Mouse (Mus musculus): ENCODE data around the gene Col5a1. TPM values are rescaled to one million over a fixed set of nuclear protein-coding genes. Genes with fewer than 3 reads are reported as not detected.

The Col5a1 gene
- polyA plus RNA-seq, 1 experiment, result 172 TPM

DNA sequence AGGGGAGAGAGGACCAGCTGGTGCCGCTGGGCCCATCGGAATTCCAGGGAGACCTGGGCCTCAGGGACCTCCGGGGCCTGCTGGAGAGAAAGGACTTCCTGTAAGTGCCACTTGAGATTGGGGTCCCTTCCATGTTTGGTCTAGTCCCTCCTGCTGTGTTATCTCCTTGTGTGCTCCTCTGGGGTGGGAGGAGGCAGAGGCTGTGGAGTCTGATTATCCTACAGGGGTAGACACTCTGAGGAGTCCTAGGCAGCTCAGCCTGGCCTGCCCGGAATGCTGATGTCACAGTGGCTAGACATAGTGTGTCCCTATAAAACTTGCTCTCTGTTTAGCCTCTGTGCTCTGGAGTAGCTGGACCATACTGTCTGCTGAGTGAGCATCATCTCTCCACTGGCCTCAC, 119.0 kb downstream of the Col5a1 start:
- peaks cover 88% of the 10 kb centered on the region for H3K36me3 ChIP-seq (ENCODE audit: control insufficient read depth, insufficient read depth)

DNA sequence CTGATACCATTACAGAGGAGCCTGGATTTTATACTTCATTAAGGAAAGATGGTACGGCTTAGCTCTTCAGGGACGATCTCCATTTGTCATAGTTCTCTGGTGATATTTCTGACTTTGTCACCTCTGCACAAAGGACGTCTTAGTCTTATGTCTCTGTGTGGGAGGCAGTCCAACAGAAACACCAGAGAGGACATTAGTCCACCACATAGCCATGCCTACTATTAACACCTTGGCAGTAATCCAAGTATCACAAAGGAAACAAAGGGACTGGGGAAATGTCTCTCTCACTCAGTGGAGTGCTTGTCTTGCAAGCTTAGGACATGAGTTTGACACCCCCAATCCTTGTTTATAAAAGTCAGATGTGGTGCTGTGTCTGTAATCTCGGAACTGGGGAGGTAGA, 122.0 kb downstream of the Col5a1 start:
- peaks cover 89% of the 10 kb centered on the region for H3K36me3 ChIP-seq (ENCODE audit: control insufficient read depth, insufficient read depth)
- no peaks in the 10 kb centered on the region for H3K79me2 ChIP-seq (ENCODE audit: control insufficient read depth, insufficient read depth)
- no peak overlapping the region for H3K4me3 ChIP-seq
- H3ac ChIP-seq (ENCODE audit: control insufficient read depth, insufficient read length), result no peak overlapping the region
- TF ChIP-seq USF1 (IDR thresholded peaks at IDR 0.05; ENCODE audit: low read depth), result no peak
- TF ChIP-seq TCF12 (IDR thresholded peaks at IDR 0.05; ENCODE audit: insufficient read depth, poor library complexity, severe bottlenecking), result no peak
- no peak for TF ChIP-seq MYOG (IDR thresholded peaks at IDR 0.05; ENCODE audit: control insufficient read depth in 1 of 3, insufficient read depth in 1 of 3, insufficient read length in 2 of 3, low read depth in 2 of 3)
- TF ChIP-seq REST (IDR thresholded peaks at IDR 0.05; ENCODE audit: insufficient read depth, insufficient read length), result no peak
- TF ChIP-seq CEBPB (IDR thresholded peaks at IDR 0.05; ENCODE audit: insufficient read depth, poor library complexity, severe bottlenecking), result no peak
- TF ChIP-seq TCF3 (IDR thresholded peaks at IDR 0.05; ENCODE audit: insufficient read length, low read depth), result no peak
- TF ChIP-seq MYOD1 (IDR thresholded peaks at IDR 0.05; ENCODE audit: control insufficient read depth in 1 of 3, insufficient read length in 2 of 3, low read depth in 2 of 3), result no peak
- TF ChIP-seq E2F4 (IDR thresholded peaks at IDR 0.05; ENCODE audit: insufficient read depth), result no peak
- TF ChIP-seq MAX (IDR thresholded peaks at IDR 0.05; ENCODE audit: low read depth), result no peak
- no peak for TF ChIP-seq SRF (IDR thresholded peaks at IDR 0.05; ENCODE audit: control insufficient read depth, insufficient read length, low read depth)
- no peak for TF ChIP-seq POLR2AphosphoS2 (IDR thresholded peaks at IDR 0.05; ENCODE audit: insufficient read length, low read depth)
- no peak for TF ChIP-seq POLR2A (IDR thresholded peaks at IDR 0.05; ENCODE audit: insufficient read length, low read depth)
- no peaks in the 10 kb centered on the region for H3K27me3 ChIP-seq (ENCODE audit: control insufficient read depth, insufficient read depth, insufficient read length)
- no peak overlapping the region for H3K4me2 ChIP-seq (ENCODE audit: low read depth)

More for the DNA sequence above, 119.0 kb downstream of the Col5a1 start:
- Histone ChIP-seq H3K27me3 (ENCODE audit: control insufficient read depth, insufficient read depth, insufficient read length) (no peaks in the 10 kb centered on the region), H3K4me2 (ENCODE audit: low read depth) (no peak overlapping the region), H3K4me3 (no peak overlapping the region), H3ac (ENCODE audit: control insufficient read depth, insufficient read length) (no peak overlapping the region), H3K79me2 (ENCODE audit: control insufficient read depth, insufficient read depth) (no peaks in the 10 kb centered on the region)
- TF ChIP-seq POLR2A (IDR thresholded peaks at IDR 0.05; ENCODE audit: insufficient read length, low read depth) (peak; percentile 13), MYOG (IDR thresholded peaks at IDR 0.05; ENCODE audit: control insufficient read depth in 1 of 3, insufficient read depth in 1 of 3, insufficient read length in 2 of 3, low read depth in 2 of 3) (no peak)

DNA sequence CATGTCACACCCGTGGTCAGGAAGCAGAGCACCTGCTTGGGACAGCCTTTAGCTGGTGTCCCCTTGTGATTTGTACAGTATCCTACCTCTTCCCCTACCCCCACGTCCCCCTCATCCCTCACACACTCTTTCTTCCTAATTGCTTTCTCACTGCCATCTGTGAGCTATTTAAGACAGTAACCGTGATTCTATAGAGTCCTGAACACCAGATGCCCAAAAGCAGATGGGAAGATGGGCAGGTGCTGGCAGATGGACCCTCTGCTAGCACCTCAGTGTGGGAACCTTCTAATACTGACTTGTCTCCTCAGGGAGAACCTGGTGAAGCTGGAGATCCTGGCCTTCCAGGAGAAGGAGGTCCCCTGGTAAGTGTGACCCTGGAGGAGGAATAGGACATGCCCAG, 126.1 kb downstream of the Col5a1 start:
- Histone ChIP-seq H3K27me3 (ENCODE audit: control insufficient read depth, insufficient read depth, insufficient read length) (no peaks in the 10 kb centered on the region), H3K4me3 (no peak overlapping the region), H3ac (ENCODE audit: control insufficient read depth, insufficient read length) (no peak overlapping the region), H3K79me2 (ENCODE audit: control insufficient read depth, insufficient read depth) (no peaks in the 10 kb centered on the region), H3K36me3 (ENCODE audit: control insufficient read depth, insufficient read depth) (peaks cover 81% of the 10 kb centered on the region), H3K4me2 (ENCODE audit: low read depth) (no peak overlapping the region)
- no peak for TF ChIP-seq MYOD1 (IDR thresholded peaks at IDR 0.05; ENCODE audit: control insufficient read depth in 1 of 3, insufficient read length in 2 of 3, low read depth in 2 of 3)
- no peak for TF ChIP-seq MYOG (IDR thresholded peaks at IDR 0.05; ENCODE audit: control insufficient read depth in 1 of 3, insufficient read depth in 1 of 3, insufficient read length in 2 of 3, low read depth in 2 of 3)
- TF ChIP-seq CEBPB (IDR thresholded peaks at IDR 0.05; ENCODE audit: insufficient read depth, poor library complexity, severe bottlenecking), result no peak
- TF ChIP-seq E2F4 (IDR thresholded peaks at IDR 0.05; ENCODE audit: insufficient read depth), result no peak
- no peak for TF ChIP-seq POLR2A (IDR thresholded peaks at IDR 0.05; ENCODE audit: insufficient read length, low read depth)
- TF ChIP-seq SRF (IDR thresholded peaks at IDR 0.05; ENCODE audit: control insufficient read depth, insufficient read length, low read depth), result no peak
- no peak for TF ChIP-seq USF1 (IDR thresholded peaks at IDR 0.05; ENCODE audit: low read depth)
- TF ChIP-seq MAX (IDR thresholded peaks at IDR 0.05; ENCODE audit: low read depth), result no peak
- TF ChIP-seq TCF3 (IDR thresholded peaks at IDR 0.05; ENCODE audit: insufficient read length, low read depth), result no peak
- no peak for TF ChIP-seq TCF12 (IDR thresholded peaks at IDR 0.05; ENCODE audit: insufficient read depth, poor library complexity, severe bottlenecking)

DNA sequence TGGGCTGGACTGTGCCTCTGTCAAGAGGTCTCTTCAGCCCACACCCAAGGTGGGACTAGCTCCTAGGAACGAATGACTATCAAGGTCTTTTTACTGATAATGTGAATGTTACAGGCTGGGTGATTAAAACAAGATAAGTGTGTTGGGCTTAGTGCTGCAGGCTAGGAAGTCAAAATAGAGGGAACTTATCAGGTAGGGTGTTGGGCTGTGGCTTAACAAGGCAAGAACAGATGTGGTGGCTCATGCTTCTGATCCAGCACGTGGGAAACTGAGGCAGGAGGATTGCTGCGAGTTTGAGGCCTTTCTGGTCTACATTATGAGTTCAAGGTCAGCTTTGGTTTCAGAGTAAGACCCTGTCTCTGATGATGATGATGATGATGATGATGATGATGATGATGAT, 128.6 kb downstream of the Col5a1 start:
- TF ChIP-seq E2F4 (IDR thresholded peaks at IDR 0.05; ENCODE audit: insufficient read depth) (no peak), MYOD1 (IDR thresholded peaks at IDR 0.05; ENCODE audit: control insufficient read depth in 1 of 3, insufficient read length in 2 of 3, low read depth in 2 of 3) (no peak), POLR2A (IDR thresholded peaks at IDR 0.05; ENCODE audit: insufficient read length, low read depth) (no peak), USF1 (IDR thresholded peaks at IDR 0.05; ENCODE audit: low read depth) (no peak), POLR2AphosphoS2 (IDR thresholded peaks at IDR 0.05; ENCODE audit: insufficient read length, low read depth) (no peak)
- H3K36me3 ChIP-seq (ENCODE audit: control insufficient read depth, insufficient read depth), result peaks cover 74% of the 10 kb centered on the region
- no peak overlapping the region for H3ac ChIP-seq (ENCODE audit: control insufficient read depth, insufficient read length)
- no peak overlapping the region for H3K4me3 ChIP-seq
- H3K27me3 ChIP-seq (ENCODE audit: control insufficient read depth, insufficient read depth, insufficient read length), result no peaks in the 10 kb centered on the region
- H3K79me2 ChIP-seq (ENCODE audit: control insufficient read depth, insufficient read depth), result no peaks in the 10 kb centered on the region
- no peak overlapping the region for H3K4me2 ChIP-seq (ENCODE audit: low read depth)

DNA sequence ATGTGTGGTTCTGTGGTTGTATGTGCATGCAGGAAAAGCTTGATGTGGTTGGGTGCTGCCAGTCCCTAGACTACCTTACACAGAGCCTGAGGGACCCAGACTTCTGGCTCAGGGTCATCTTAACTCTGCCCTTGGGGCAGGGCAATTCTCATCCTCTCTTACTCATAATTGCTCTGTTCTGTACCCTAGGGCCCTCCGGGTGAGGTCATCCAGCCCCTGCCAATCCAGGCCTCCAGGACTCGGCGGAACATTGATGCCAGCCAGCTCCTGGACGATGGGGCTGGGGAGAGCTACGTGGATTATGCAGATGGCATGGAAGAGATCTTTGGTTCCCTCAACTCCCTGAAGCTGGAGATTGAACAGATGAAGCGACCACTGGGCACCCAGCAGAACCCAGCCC, 138.2 kb downstream of the Col5a1 start:
- no peaks in the 10 kb centered on the region for H3K27me3 ChIP-seq (ENCODE audit: control insufficient read depth, insufficient read depth, insufficient read length)
- no peak overlapping the region for H3K4me2 ChIP-seq (ENCODE audit: low read depth)
- H3K4me3 ChIP-seq, result no peak overlapping the region
- TF ChIP-seq MAX (IDR thresholded peaks at IDR 0.05; ENCODE audit: low read depth), result no peak
- TF ChIP-seq POLR2AphosphoS2 (IDR thresholded peaks at IDR 0.05; ENCODE audit: insufficient read length, low read depth), result no peak
- no peak for TF ChIP-seq POLR2A (IDR thresholded peaks at IDR 0.05; ENCODE audit: insufficient read length, low read depth)
- no peak for TF ChIP-seq TCF3 (IDR thresholded peaks at IDR 0.05; ENCODE audit: insufficient read length, low read depth)
- no peak for TF ChIP-seq SRF (IDR thresholded peaks at IDR 0.05; ENCODE audit: control insufficient read depth, insufficient read length, low read depth)
- no peak for TF ChIP-seq MYOD1 (IDR thresholded peaks at IDR 0.05; ENCODE audit: control insufficient read depth in 1 of 3, insufficient read length in 2 of 3, low read depth in 2 of 3)
- no peak for TF ChIP-seq MYOG (IDR thresholded peaks at IDR 0.05; ENCODE audit: control insufficient read depth in 1 of 3, insufficient read depth in 1 of 3, insufficient read length in 2 of 3, low read depth in 2 of 3)
- no peak for TF ChIP-seq TCF12 (IDR thresholded peaks at IDR 0.05; ENCODE audit: insufficient read depth, poor library complexity, severe bottlenecking)
- TF ChIP-seq CEBPB (IDR thresholded peaks at IDR 0.05; ENCODE audit: insufficient read depth, poor library complexity, severe bottlenecking), result no peak
- no peak for TF ChIP-seq E2F4 (IDR thresholded peaks at IDR 0.05; ENCODE audit: insufficient read depth)
- TF ChIP-seq REST (IDR thresholded peaks at IDR 0.05; ENCODE audit: insufficient read depth, insufficient read length), result no peak
- no peak for TF ChIP-seq USF1 (IDR thresholded peaks at IDR 0.05; ENCODE audit: low read depth)
- H3ac ChIP-seq (ENCODE audit: control insufficient read depth, insufficient read length), result no peak overlapping the region
- no peaks in the 10 kb centered on the region for H3K79me2 ChIP-seq (ENCODE audit: control insufficient read depth, insufficient read depth)
- peaks cover 69% of the 10 kb centered on the region for H3K36me3 ChIP-seq (ENCODE audit: control insufficient read depth, insufficient read depth)

All from myocyte (in vitro differentiated cells).